ENCODE assay signal across 8 mouse cellular contexts in the genomic region with DNA sequence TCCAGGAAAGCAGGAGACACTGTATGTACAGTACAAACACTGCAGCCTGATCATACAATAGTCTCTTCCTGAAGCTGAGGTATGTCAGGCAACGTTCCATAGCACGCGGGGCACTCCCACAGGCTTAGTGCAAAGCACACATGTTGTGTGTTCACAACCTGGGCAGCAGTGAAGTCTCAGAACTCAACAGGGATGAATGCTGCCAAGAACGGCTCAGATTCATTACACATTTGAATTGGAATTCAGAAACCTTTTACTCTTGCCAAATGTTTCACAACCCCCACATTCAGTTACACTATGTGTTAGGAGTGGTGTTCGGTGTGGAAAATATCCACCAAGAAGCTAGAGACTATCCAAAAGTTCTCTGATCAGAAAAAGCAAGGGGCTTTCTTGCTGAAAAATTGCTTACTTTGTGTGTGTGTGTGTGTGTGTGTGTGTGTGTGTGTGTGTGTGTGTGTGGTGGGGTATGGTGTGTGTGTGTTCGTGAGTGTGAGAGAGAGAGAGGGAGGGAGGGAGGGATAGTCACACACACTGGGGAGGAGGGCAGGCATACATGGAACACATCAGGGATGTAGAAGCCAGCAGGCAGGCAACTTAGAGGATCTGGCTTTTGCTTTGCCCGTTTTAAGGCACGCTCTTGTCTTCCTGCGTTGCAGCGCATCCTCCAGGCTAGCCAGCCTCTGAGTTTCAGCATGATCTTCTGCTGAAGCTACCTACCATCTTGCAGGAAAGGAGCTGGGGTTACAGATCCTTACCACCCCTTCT. TPM values are rescaled to one million over a fixed set of nuclear protein-coding genes. Genes with fewer than 3 reads are reported as not detected.
DNase-seq lines count a peak whose midpoint lies in the region; ATAC-seq and TF ChIP-seq lines count a peak whose summit lies in the region.

No protein-coding gene starts in this region.

- H3K4me1 ChIP-seq in forebrain, postnatal 0 days (ENCODE audit: insufficient read depth): no peaks in the 10 kb centered on the region
- peaks cover 2% of the 10 kb centered on the region; the same call in 1 of the 2 replicates for H3K4me1 ChIP-seq in cerebellum, adult 2 months (ENCODE audit: control insufficient read depth, insufficient read depth, low read length)
- H3K4me1 ChIP-seq in midbrain, embryonic 14.5 days (ENCODE audit: control insufficient read depth, insufficient read depth, low read length): no peaks in the 10 kb centered on the region

- H3K27ac ChIP-seq in forebrain, postnatal 0 days (ENCODE audit: low read depth, low read length): no peak overlapping the region
- H3K27ac ChIP-seq in cerebellum, adult 2 months (ENCODE audit: insufficient read depth, low read length): no peak overlapping the region
- no peak overlapping the region for H3K27ac ChIP-seq in midbrain, embryonic 14.5 days (replicated peaks; ENCODE audit: low read depth, low read length)

- H3K4me2 ChIP-seq in forebrain, postnatal 0 days (ENCODE audit: low read depth): no peak overlapping the region
- H3K4me2 ChIP-seq in midbrain, embryonic 14.5 days (ENCODE audit: low read length): no peak overlapping the region

- peak; percentile 87 for ATAC-seq in forebrain, postnatal 0 days
- ATAC-seq in midbrain, embryonic 14.5 days (ENCODE audit: low FRiP score, low TSS enrichment): no peak

- H3K36me3 ChIP-seq in forebrain, postnatal 0 days (ENCODE audit: insufficient read depth): no peaks in the 10 kb centered on the region
- H3K36me3 ChIP-seq in midbrain, embryonic 14.5 days (ENCODE audit: control insufficient read depth, insufficient read depth, low read length): no peaks in the 10 kb centered on the region

- TF ChIP-seq POLR2A in cerebellum, adult 2 months (IDR thresholded peaks at IDR 0.05; ENCODE audit: borderline replicate concordance, insufficient read depth, low read length): no peak

- WGBS in forebrain, postnatal 0 days: 54% methylated on average over 9 of the region's 10 CpGs
- 54% methylated on average over 9 of the region's 10 CpGs for WGBS in cerebellum, adult 2 months
- WGBS in midbrain, embryonic 14.5 days: 90% methylated on average over 9 of the region's 10 CpGs

- no peak overlapping the region for H3K9ac ChIP-seq in forebrain, postnatal 0 days
- no peak overlapping the region for H3K9ac ChIP-seq in midbrain, embryonic 14.5 days (replicated peaks; ENCODE audit: low read length)

- no peaks in the 10 kb centered on the region for H3K9me3 ChIP-seq in forebrain, postnatal 0 days (ENCODE audit: low read length)
- no peaks in the 10 kb centered on the region for H3K9me3 ChIP-seq in midbrain, embryonic 14.5 days (ENCODE audit: control insufficient read depth, low read length)

- TF ChIP-seq CTCF in forebrain, postnatal 0 days (IDR thresholded peaks at IDR 0.05; ENCODE audit: low read depth): no peak
- no peak for TF ChIP-seq CTCF in cerebellum, adult 2 months (IDR thresholded peaks at IDR 0.05; ENCODE audit: borderline replicate concordance, insufficient read depth, low read depth, low read length)

- no peak overlapping the region for H3K4me3 ChIP-seq in forebrain, postnatal 0 days (ENCODE audit: low read depth, low read length)
- no peak overlapping the region for H3K4me3 ChIP-seq in cerebellum, adult 2 months (replicated peaks; ENCODE audit: insufficient read depth, low read depth, low read length)
- H3K4me3 ChIP-seq in midbrain, embryonic 14.5 days (replicated peaks; ENCODE audit: low read depth, low read length): no peak overlapping the region

- DNase-seq in right cerebral cortex, adult 18-20 months: peak; percentile 62
- DNase-seq in right cerebral cortex, postnatal 4 days: no peak
- peak; percentile 66 for DNase-seq in forebrain, postnatal 0 days
- peak; percentile 28 to 45 for DNase-seq in kidney, postnatal 4 days
- DNase-seq in right cerebral cortex, postnatal 25 days: peak; percentile 29
- no peak for DNase-seq in cerebellum, adult 8-10 months
- no peak for DNase-seq in cerebellum, adult 2 months
- DNase-seq in midbrain, embryonic 14.5 days: no peak

- H3K27me3 ChIP-seq in forebrain, postnatal 0 days (ENCODE audit: insufficient read depth, low read length): no peaks in the 10 kb centered on the region
- no peaks in the 10 kb centered on the region for H3K27me3 ChIP-seq in cerebellum, adult 2 months (ENCODE audit: control insufficient read depth, insufficient read depth, low read length)
- H3K27me3 ChIP-seq in midbrain, embryonic 14.5 days (ENCODE audit: control insufficient read depth, insufficient read depth, low read length): no peaks in the 10 kb centered on the region

RNA-seq across cellular contexts. Expression of a gene that starts 24.2 kb away (rescaled TPM):
- 29.3 and 31.9 TPM in 2 replicates for total RNA-seq in forebrain, postnatal 0 days (2014; rRNA removed)
- 11.9 and 12.4 TPM in 2 replicates for polyA plus RNA-seq in forebrain, postnatal 0 days (2015; fragmentation: Nextera tagmentation; extraction: Ambion mirVana)
- polyA plus RNA-seq in cerebellum, adult 2 months (2012; rRNA removed): 77.0 and 85.3 TPM in 2 replicates
- 12.0 and 16.1 TPM in 2 replicates for polyA plus RNA-seq in midbrain, embryonic 14.5 days (2014; fragmentation: Nextera tagmentation; extraction: Ambion mirVana)

Comparison
In these comparisons a context has a peak if more than half of its experiments do, and no peak if none do; other contexts are left out.
1. DNase-seq: peak in right cerebral cortex, adult 18-20 months (single experiment), forebrain, postnatal 0 days (single experiment), kidney, postnatal 4 days (2 of 2) and right cerebral cortex, postnatal 25 days (single experiment); none in right cerebral cortex, postnatal 4 days (single experiment), cerebellum, adult 8-10 months (single experiment), cerebellum, adult 2 months (0 of 2) and midbrain, embryonic 14.5 days (single experiment).